Mouse (Mus musculus): ENCODE data around the gene Zfp683. TPM values are rescaled to one million over a fixed set of nuclear protein-coding genes. Genes with fewer than 3 reads are reported as not detected.

The Zfp683 gene
- not detected for total RNA-seq (2021)

DNA sequence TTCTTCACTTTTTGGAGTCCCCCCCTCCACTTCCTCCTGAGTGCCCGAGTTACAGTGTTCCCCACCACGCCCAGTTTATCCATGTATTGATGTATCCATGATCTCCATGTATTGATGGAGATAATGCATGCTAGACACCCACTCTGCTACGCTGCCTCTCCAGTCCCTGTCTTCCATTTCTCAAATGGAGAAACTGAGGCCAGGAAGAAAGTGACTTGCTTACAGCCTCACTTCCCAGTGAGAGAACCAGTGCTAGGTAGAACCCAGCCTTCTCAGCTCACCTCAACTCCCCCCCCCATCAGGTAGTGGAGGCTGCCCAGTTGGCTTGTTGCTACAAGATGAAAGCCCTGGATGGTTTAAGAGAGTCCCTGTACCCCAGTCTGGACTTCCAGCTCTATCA is at the start of gene Zfp683:
Gene Zfp683, plus strand, starts transcription at position 301 of the 400 bp plus-strand sequence.
- intact Hi-C loops (cut with DNase I) = no loop called here
- no peak for DNase-seq (ENCODE audit: low spot score in 2 of 2)

DNA sequence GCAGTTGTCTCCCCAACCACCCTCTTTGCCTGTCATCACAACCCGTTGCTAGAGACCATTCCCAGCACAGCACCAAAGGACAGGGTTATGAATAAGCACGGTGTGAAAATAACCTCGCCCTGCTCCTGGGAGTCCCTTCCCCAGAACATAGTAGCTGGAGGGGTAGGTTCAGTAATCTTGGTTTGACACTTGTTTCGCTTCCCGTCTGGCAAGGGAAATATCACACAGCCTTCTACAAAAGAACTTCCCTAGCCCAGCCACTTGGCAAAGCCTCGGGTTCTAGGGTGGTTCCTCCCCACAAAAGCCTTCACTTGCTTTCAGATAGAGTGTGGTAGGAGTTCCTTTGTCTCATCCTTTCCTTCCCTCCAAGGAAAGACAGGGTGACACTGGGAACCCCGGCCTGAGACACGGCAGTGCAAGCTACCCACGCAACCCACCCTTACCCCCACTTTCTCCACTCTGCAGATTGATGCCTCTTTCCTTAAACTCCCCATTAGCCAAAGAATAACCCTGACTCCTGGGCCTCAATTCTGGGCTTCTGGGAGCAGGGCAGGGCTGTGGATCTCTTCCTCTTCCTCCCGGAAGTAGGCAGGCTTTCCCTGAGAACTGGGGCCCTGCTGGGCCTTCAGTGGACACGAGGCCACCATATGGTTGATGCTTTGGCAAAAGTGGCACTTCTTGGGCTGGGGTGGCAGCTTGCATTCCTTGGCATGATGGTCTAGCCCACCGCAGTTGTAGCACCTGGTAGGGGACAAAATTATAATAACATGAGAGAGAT is 47.9 kb upstream of the Zfp683 start:
- no peak for DNase-seq (ENCODE audit: low spot score in 2 of 2)
- intact Hi-C loops (cut with DNase I) = no loop called here

DNA sequence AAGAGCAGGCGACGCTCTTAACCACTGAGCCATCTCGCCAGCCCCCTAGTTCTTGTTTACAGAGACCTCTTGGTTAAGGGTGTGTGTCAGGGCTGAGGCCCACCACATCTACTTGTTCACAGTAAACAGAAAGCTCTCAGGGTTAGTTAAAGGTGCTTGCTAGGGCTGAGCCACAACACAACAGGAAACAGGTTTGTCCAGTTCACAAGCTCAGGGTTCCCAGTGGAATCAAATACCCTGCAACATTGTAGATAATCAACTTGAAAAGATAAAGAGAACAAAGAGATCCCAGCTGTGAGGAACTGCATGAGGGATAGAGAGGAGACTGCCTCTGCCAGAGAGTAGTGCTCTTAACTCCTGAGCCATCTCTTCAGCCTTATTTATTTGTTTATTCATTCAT is 46.8 kb upstream of the Zfp683 start:
- intact Hi-C loops (cut with DNase I) = no loop called here
- no peak for DNase-seq (ENCODE audit: low spot score in 2 of 2)

DNA sequence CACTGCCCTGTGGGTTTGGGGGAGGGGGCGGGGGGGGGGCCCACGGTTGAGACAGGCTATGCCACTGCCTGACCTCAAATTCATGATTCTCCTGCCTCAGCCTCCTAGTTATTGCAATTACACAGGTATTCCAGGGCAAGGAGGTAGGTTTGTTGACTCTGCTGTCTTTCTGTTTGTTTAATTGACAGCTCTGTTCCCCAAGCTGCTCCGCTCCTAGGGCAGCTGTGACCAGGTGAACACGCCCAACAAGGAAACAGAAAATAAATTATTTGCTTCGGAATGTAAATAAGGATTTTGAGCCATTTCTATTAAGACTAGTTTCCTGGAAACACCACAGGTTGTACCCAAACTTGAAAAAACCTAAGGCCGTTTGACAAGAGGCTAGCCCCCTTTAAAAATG is 43.9 kb upstream of the Zfp683 start:
- no peak for DNase-seq (ENCODE audit: low spot score in 2 of 2)
- intact Hi-C loops (cut with DNase I) = no loop called here

DNA sequence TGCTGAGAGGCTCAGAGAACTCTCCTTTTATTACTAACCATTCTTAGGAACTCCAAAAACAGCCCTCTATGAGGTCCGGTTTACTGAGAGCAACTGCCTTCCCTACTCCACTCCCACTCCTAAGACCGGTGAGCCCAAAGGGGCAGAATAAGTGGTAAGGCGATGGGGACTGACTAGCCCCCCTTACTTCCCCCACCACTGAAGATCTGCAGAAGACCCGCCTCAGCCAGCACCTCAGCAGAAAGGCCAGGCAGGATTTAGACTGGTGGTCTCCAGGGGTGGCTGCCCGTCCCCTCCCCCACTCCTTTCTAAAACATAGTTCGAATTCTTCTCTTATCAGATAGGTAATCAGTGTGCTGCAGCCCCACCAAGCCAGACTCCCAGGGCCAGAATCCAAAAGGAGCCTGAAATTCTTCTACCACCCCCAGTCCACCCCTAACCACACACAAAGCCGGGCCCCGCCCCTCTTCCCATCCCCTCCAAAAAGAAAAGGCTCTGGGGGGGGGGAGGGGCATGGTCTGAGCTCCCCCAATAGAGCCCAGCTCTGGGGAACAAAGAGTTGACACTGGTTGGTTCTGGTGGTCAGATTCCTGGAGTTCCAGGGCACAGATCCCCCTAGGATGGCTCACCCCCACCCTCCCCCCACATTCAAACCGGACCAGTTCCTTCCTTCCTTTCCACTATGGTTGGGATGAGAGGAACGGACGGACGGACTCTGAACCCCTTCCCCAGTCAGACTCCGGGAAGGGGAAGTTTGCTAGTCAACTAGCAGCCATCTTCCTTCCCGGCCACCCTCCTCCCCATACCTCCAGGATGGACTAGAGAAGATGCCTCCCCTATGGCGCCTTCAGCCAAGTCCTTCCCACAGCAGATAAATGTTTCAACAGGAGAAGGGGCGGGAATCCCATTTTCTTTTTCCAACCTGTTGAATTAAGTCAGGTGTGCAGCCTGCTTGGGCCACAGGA is 41.9 kb upstream of the Zfp683 start:
- DNase-seq (ENCODE audit: low spot score in 2 of 2) = no peak
- intact Hi-C loops (cut with DNase I) = no loop called here

DNA sequence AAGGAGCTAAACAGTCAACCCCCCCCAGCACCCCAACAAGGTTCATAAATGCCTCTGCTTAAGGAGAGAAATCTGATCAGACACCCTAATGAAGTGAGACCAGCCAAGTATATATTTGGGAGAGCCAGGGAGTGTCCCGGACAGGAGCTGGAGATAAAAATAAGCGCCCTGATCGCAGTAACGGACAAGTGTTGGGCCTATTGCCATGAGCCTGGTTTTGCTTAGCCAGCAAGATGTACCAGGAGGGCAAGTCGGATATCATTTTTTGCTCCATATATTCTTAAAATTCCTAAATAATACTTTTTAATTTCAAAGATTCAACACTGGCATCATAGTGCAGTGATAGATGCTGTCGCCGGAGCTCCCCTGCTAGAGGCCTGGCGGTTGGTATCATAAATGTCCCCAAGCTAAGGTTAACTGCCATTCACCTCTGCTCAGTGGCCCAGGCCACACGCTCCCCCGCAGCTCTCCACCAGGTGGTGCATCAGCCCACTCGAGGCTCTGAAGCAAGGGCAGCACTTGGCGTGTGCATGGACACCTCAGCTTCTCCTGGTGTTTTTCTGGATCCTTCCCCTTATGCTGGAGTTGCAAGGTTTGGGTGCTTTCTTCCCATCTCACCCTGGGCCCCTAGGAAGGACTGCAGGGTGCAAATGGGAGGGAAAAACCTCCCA is 40.6 kb upstream of the Zfp683 start:
- no peak for DNase-seq (ENCODE audit: low spot score in 2 of 2)
- intact Hi-C loops (cut with DNase I) = no loop called here

DNA sequence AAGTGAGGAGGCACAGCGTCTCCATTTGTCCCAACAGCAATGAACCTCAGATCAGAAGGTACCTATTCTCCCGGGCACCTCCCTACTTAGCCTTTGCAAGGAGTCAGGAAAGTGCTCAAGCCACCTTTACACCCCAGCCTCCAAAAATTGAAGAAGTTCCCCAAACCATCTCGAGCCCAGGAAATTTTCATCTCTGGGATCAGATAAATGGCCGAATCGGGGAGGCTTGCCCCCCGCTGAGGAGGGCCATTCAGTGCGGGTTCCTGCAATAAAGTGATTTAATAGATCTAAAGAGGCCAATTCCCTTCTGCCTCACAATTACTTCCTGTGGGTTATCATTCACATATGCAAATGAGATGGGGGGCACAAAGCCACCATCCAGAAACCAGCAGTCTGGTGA is 37.4 kb upstream of the Zfp683 start:
- intact Hi-C loops (cut with DNase I) = no loop called here
- DNase-seq (ENCODE audit: low spot score in 2 of 2) = no peak

DNA sequence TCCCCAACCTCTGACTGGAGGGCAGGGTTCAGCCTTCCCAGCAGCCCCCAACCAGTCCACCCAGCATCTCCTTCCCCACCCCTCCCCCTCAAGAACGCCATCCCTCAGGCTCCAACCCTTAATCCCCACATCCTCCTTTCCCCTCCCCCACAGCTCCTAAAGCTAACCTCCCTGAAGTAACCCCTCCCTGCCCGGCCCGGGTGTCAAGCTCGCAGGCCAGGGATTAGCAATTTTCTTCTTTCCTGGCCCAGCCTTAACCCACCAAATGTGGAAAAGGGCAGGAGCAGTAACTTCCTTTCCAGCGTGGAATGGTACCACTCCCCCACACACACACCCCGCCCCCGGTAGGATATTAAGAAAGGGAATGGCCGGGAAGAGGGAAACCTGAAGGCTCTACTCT is 36.9 kb upstream of the Zfp683 start:
- DNase-seq (ENCODE audit: low spot score in 2 of 2) = no peak
- intact Hi-C loops (cut with DNase I) = no loop called here

DNA sequence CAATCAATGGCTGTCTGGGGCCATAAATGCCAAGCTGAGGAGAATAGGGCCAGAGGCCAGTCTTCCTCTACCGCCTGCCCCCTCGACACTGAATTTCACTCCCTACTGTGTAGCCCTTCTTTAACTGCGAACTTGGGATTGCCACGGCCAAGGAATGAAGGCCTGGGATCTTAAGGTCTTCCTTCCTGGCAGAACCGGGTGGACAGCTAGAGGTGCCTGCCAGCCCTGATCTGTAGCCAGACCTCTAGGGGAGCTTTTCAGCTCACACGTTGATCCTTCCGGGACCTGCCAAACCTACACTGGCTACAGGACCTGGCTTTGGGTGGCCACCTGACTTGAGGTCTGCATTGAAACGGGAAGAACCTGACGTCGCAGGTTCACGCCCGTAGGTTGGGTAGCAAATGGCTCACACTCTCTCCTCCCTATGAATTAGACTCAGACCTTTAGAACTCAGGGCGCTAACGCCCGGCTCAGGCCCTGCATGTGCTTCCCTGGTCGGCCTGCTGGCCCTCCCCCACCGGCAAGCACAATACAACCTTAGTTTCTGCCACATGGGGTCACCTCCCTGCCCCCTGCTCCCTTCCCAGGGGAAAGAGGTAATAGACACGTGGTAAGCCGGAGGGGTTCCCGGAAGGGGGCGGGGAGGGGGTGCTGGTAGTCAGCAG is 36.3 kb upstream of the Zfp683 start:
- no peak for DNase-seq (ENCODE audit: low spot score in 2 of 2)
- intact Hi-C loops (cut with DNase I) = no loop called here

DNA sequence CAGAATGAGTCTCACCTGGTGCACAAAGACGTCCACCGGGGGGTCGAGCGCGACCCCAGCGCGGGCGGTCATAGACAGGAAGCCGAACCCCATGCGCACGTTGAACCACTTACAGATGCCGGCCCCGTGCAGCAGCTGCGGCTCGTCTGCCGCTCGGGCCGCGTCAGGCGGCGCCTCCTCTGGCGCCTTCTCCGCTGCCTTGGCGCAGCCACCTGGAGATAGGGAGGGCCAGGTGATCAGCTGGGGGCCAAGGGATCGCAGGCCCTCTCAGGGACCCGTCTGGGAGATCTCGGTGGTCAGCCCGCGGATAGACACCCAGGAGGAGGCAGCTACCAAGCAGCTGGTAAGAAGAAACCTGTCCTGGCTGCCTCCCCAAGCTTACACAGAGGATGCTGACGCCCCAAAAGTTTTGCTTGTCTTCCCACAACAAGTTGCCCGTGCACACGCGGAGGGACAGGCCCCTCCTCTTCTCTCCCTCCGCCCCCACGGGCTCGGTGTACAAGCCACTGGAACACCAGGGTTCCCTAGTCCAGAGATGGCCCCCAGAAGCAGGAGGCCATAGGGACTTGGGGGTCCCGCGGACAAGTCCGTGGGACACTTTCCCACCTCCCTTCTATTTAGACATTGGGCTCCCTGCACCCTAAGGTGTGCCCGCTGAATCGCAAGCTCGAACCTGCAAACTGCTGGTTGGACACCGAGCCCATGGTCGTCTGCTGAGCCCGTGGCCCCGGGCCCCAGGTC is 35.4 kb upstream of the Zfp683 start:
- intact Hi-C loops (cut with DNase I) = no loop called here
- no peak for DNase-seq (ENCODE audit: low spot score in 2 of 2)

DNA sequence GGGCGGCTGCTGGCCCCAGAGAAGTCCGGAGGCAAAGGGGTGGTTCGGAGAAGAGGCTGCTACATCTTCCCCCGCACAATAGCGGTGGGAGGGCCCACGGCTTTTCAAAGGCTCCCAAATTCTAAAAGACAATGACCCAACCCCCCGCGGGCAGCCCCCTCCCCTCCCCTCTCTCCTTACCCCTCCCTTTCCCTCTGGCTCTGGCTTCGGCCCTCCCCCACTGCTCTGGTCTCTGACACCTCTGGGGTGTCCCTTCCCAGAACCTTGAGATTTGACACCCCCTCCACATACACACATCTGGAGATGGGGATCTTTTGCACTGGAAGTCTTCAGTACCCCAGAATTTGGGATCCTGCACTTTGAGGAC is 34.9 kb upstream of the Zfp683 start, which contains the start of gene Lin28a:
Gene Lin28a, minus strand, starts transcription at position 63 of the 367 bp plus-strand sequence.
- intact Hi-C loops (cut with DNase I) = no loop called here
- no peak for DNase-seq (ENCODE audit: low spot score in 2 of 2)

DNA sequence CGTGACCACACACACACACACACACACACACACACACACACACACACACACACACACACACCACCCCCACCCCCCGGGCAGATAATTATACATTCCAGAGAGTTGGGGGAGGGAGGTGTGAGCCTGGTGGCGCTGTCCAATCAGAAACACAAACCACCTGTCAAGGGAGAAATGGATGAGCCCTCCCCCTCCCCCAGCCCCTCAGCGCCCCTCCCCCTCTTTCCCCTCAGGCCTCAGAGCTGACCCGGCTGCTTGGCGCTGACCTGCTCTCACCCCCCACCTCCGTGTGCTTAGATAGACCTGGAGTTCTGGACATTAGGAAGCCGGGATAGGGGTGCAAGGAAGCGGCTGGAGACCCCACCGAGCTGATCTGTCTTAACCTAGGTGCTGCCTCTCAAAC is 34.4 kb upstream of the Zfp683 start:
- DNase-seq (ENCODE audit: low spot score in 2 of 2) = no peak
- intact Hi-C loops (cut with DNase I) = no loop called here

DNA sequence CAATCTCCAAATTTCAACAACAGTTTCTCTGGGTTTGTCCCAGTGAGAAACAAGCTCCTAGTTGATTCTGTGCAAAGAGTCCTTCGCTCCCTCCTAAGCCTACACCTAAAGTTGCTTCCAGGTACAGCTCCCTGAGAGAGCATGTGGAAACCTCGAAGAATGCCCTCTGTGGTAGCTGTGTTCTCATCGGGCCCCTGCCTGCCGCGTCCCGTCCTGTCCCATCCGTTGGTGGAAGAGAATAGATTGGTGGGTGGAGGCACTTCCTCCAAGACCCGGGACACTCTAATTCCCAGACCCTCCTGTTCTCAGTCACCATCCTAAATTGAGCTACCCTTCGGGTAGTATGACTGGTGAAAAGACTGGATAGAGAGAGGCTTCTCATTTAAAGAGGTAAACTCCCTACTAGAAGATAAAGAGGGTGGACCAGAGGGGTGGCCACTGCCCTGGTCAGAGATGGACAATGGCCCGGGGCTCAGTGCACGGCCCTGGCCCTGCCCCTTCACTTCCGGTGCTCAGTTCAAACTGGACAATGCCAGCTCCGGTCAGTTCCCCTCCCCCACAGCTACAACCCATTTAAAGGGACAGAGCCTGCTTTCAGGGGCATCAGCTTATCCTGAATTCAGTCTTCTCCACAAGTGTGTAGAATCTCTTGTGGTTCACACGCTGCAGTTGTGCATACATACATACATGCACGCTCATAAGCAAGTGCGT is 33.8 kb upstream of the Zfp683 start:
- DNase-seq (ENCODE audit: low spot score in 2 of 2) = no peak
- intact Hi-C loops (cut with DNase I) = no loop called here

DNA sequence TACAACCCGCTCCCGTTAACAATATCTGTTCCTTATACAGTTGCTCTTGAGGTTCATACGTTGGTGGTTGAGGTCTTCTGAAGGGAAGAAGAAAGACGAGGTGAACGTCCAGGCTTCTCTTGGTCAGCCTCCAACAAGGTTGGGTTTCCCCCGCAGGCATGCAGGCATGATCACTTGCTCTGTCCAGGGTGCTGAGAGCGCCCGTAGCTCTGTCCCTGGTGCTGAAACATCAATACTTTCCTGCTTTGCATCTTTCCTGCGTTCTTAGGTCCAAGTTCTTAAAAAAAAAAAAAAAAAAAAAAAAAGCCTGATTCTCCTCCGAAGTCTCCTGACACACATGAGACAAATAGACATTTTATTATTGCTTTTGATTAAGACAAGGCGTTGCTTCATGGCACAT is 33.0 kb upstream of the Zfp683 start:
- intact Hi-C loops (cut with DNase I) = no loop called here
- peak in 1 of 2 experiments; percentile 12 for DNase-seq (ENCODE audit: low spot score in 2 of 2)

DNA sequence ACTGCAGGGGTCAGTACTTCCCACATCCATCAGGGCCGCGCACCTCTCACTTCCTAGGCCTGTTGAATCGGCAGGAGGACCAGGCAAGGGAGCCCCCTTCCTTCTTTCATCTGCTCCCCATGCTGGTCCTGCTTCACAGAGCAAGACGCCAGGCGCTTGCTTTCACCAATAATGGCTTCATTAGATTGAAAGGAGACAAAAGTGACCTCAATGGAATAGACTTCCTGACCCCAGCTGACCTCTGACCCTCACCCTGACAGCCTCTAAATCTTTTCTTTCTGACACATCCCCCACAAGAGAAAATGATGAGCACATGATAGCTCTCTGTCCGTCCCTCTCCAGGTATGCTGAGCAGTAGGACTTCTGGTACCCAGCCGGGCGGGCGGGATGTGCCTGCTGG is 27.8 kb upstream of the Zfp683 start:
- intact Hi-C loops (cut with DNase I) = no loop called here

DNA sequence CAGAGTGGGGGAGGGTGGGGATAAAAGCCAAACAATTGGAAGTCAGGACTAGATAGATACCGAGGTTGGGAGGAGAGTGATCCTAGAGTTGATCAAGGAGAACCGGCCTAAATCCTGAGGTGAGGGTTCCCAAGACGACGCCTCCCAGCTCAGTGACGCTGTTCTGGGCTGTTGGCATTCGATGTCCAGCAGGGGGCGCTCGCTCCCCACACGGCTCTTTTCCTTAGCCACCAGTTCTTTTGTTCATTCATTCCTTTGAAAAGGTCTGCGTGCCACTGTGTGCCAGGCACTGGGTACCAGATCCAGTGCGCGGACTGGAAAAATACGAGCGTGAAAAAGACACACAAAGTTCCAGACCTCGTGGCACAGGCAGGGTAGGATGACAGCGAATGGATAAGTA is 17.7 kb upstream of the Zfp683 start:
- peak; percentile 72 to 78 for DNase-seq (ENCODE audit: low spot score in 2 of 2)
- intact Hi-C loops (cut with DNase I) = loop anchor here (2.0 to 10.0 kb wide), 3 partner anchors 41 to 89 kb away; partner anchors contain the start of gene Sh3bgrl3

More for the DNA sequence above, 27.8 kb upstream of the Zfp683 start:
- no peak for DNase-seq (ENCODE audit: low spot score in 2 of 2)

DNA sequence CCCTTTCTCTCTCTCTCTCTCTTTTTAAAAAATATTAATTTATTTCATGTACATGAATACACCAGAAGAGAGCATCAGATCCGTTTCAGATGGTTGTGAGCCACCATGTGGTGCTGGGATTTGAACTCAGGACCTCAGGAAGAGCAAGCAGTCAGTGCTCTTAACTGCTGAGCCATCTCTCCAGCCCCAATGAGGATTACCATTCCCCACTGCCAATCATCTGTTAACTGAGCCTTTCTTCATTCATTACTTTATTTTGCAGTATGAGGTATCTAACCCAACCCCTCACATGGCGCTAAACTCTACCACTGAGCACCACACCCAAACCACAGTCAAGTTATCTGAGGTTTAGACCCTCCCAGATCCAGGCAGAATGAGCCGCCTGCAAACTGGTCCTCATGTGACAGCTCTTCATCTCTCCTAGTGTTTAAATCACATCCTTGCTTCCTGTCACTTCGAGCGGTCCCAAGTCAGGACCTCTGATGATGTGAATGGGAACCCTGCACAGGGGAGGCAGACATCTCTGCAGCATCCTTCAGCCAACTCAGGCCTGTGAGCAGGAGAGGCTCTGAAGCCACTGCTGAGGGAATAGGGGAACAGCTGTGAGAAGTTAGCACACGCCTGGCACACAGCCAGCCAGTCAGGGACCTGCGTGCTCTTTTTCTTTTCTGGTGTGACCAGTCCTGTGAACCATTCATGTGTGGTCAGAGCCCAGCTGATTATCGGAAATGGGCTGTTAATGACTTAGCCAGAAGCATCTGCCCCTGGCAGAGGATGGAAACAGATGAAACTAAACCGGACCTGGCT is 12.1 kb upstream of the Zfp683 start:
- intact Hi-C loops (cut with DNase I) = no loop called here
- DNase-seq (ENCODE audit: low spot score in 2 of 2) = no peak

DNA sequence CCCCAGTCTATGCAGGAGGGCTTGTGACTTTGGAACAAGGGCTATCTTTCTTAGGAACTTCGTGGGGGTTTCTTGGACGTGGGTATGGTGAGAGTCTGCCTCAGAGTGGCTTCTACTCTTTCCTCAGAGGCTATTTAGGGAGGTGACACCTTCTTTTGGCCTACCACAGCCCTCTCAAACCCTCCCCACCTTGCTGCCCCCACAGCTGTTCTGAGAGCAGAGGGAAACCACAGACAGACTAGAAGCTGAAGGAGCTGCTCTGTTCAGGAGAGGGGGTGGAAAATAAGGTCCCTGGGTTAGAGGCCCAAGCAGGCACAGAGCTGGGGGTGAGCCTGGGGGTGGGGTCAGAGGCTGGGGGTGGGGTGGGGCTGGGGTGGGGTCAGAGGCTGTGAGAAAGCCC is 10.6 kb upstream of the Zfp683 start:
- intact Hi-C loops (cut with DNase I) = no loop called here
- DNase-seq (ENCODE audit: low spot score in 2 of 2) = no peak

Data from left cerebral cortex, postnatal 36 days (tissue).